Mouse (Mus musculus) retina, postnatal 7 days (tissue): ENCODE measurements at regions not wholly inside any gene's neighbourhood (a gene's known extent, or its start where the extent isn't known, plus 50 kb on each side); places are given as distances from the start of the nearest gene placed in this dataset.
A peak's percentile ranks its signal among the peaks of the same experiment; 100 is the strongest.

Experiments used
- DNase-seq: peaks from one replicate; pipeline ENCODE4 v3.0.0-alpha.2; 2012; ENCODE audit warnings: low read depth, low spot score

- no peak for DNase-seq
Measured at GRCm38 (mm10) chr1:88623040-88623439, 79.0 kb downstream of the Arl4c start.

DNA sequence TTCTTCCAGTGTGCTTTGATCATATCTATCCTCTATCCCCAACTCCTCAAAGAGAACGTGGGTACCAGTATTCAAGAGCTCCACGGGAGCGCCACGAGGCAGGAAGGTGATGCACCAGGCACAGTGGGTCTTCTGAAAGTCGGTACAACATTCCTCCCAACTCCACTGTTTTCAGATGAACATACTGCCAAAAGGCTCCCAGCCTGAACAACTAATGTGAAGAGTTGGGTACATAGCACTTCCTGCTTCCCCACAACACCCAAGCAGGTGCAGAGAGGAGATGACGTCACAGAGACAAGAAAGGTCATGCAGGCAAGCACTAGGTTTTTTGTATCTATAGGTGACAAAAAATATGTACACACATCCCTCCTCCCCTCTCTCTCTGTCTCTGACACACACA lies 79.7 kb downstream of the Arl4c start:
- no peak for DNase-seq

DNA sequence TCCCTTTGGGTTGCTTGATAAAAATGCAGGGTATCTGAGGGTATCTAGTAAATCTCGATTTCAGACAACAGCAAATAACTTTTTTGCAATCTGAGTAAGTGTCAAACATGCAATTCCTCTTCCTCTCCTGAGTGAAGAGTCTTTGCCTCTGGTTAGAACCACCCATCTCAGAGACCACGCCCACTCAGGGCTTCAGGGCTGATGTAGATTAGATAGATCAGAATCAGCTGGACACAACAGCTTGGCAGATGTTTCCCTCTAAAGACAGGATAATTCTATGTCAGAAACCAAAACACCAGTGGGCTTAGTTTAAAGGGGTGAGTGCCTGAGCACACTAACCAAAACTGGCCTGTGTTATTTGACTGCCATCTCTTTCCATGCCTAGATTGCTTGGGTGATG lies 80.8 kb downstream of the Arl4c start:
- no peak for DNase-seq

- DNase-seq = no peak
Measured at GRCm38 (mm10) chr1:88613007-88613406, 89.0 kb downstream of the Arl4c start.

DNA sequence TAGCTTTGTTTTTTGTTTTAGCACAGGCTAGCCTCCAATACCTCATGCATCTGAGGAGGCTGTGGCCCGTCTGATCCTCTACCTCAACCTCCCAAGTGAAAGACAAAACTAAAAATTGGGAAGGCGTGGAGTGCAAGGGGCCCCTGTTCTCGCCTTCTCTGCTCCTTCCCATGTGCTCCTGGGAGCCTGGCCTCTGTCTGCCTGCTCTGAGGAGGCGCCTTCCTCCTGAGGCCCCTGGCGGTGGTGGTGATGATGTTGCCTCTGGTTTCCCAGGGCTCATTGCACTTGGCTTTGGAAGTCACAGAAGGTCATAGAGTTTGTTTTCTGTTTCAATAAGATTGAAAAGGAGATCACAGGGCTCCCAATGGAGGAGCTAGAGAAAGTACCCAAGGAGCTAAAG lies 90.8 kb downstream of the Arl4c start:
- DNase-seq = no peak

GRCm38 (mm10) chr1:88610810-88611209 lies 91.2 kb downstream of the Arl4c start:
- no peak for DNase-seq

- DNase-seq = no peak
Measured at GRCm38 (mm10) chr1:88608826-88609225, 93.2 kb downstream of the Arl4c start.

DNA sequence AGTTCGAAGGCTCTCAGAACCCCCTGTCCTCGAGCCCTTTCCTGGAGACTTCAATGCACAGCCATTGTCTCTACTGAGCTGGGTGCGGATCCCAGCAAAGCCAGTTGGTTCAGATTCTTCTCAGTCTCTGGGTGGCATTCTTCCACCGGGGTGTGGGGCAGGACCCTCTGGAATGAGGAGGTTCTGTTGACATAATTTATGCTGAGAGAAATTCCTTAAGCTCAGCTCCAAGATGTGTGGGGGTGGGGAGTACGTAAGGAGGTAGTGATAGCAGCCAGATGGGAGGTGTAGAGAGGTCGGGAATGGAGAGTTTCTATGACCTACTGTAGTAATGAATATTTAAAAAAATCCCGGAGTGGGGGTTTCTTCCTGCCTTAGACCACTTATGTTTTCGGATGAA lies 93.8 kb downstream of the Arl4c start:
- DNase-seq = no peak

DNA sequence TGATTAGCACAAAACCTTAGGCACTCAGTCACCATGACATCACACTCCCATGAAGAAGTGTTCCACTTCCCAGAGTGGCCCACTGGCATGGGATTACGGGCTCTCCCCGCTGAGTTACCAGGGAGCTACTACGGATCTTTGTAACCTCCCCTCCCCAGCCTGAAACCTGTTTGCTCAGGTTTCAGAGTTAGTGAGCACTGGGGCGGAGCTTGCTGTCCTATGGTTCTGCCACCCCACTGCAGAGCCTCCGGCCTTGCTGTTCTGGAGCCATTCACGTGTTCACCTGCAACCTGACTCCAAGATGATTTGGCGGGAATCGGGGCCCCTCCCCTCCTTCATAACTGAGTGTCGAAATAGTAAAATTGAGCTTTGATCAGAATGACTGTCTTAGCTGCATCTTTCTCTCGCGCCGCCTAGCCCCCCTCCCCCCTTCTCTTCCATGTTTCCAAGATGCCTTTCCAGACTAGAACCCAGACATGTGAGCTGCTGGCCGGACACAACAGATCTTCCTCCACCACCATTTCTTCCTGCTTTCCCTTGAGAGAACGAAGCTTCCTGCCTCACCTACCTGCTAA lies 95.8 kb upstream of the Glrp1 start:
- DNase-seq = no peak

DNA sequence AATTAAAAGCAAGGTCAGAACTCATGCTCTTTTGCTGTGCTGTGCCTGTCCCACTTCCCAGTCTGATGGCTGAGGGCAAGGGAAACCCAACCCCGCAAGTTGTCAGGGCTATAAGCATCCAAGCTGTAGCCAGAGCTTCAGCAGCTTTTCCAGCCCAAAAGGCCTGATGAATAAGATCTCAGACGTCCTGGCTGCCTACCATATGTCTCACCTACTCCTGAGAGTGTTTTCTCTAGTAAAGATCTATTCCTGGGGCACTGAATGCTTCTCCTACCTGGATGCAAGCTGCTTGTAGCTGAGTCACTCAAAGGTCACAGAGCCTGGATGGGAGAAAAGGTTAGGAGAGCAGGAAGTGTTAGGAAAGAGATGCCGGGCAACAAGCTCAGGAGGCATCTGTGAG lies 92.4 kb upstream of the Glrp1 start:
- DNase-seq = no peak

DNA sequence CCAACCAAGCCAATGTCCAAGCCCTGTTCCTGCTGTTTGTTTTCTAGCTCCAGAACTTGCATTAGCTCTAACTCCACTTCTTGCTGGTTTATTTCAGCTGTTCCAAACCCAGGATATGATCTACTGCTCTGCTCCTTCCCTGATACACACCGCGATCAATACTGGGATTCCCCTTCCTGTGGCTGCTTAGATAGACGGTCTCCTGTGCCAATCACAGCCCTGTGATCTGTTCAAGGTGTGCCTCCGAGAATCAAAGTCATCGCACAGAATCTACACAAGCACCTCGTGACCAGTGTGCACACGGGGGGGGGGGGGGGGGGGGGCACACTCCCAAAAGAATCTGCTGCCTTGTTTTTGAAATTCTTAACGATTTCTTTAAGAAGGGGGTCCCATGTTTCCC lies 91.9 kb upstream of the Glrp1 start:
- no peak for DNase-seq

- DNase-seq = no peak
Measured at GRCm38 (mm10) chr1:88600145-88600544, 90.3 kb upstream of the Glrp1 start.

- no peak for DNase-seq
Measured at GRCm38 (mm10) chr1:88594484-88595254, 84.8 kb upstream of the Glrp1 start.

GRCm38 (mm10) chr1:88592036-88592435 lies 82.2 kb upstream of the Glrp1 start:
- no peak for DNase-seq

GRCm38 (mm10) chr1:88590802-88591380 lies 81.0 kb upstream of the Glrp1 start:
- no peak for DNase-seq

DNA sequence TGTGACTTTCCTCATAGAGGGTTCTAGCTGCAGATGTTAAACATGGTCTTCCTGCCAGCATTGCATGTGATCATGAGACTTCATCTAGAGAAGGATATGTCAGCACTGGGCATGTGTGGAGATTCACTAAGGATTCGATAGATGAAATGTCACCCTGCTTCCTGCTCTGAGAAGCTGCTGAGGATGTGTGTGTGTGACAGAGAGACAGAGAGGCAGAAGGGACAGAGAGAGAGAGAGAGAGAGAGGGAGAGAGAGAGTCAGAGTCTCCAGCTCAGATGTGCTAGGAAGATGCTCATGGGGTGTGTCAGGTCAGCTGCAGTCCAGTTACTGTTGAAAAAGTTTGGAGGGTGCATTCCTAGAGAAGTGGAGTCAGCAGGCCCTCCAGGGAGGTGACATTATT lies 78.9 kb upstream of the Glrp1 start:
- DNase-seq = no peak

DNA sequence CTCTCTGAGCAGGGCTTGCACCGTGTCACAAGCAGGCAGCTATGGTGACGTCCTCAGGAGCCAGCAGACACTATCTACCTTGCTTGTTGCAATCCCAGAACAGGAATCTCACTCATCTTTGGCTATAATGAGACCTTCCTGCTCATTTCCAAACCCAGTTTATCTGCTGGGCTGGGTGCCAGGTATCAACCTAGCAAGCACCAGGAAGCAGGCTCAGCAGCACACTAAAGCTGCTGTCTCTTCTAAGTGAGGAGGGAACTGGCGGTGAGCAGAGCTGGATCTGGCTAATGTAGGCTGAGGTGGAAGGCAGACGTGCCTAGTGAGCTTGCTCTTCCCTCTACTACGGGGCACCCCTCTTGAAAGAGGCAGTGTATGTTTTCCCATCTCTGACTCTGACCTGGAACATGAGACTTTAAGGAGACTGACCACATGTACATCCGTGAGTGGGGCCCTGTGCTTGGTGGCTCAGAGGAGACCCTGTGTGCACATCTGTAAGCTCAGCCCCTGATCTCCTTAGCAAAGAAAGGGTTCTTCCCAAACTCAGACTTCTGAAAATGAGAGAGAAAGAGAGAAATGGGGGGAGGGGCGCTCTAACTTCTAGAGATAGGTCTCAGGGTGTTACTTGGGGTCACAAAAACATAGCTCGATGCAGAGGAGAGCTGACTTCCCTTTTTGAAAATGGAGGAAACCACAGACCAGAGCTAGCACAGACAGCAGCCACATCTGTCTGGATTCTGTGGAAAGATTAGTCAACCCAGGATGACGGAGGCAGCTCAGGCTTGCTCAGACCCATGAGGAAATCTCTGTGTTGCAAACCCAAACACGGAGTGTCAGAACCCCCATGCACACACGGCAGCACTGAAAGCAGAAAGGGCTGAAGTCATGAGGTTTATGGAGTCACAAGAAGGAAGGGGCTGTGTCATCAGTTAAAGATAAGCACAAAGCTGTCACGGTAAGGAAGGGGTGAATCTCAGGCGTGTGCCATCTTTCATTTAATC lies 77.3 kb upstream of the Glrp1 start:
- no peak for DNase-seq

GRCm38 (mm10) chr1:88586128-88586527 lies 76.3 kb upstream of the Glrp1 start:
- DNase-seq = no peak

GRCm38 (mm10) chr1:88584515-88585033 lies 74.7 kb upstream of the Glrp1 start:
- DNase-seq = no peak

GRCm38 (mm10) chr1:88578231-88578620 lies 68.4 kb upstream of the Glrp1 start:
- DNase-seq = no peak

DNA sequence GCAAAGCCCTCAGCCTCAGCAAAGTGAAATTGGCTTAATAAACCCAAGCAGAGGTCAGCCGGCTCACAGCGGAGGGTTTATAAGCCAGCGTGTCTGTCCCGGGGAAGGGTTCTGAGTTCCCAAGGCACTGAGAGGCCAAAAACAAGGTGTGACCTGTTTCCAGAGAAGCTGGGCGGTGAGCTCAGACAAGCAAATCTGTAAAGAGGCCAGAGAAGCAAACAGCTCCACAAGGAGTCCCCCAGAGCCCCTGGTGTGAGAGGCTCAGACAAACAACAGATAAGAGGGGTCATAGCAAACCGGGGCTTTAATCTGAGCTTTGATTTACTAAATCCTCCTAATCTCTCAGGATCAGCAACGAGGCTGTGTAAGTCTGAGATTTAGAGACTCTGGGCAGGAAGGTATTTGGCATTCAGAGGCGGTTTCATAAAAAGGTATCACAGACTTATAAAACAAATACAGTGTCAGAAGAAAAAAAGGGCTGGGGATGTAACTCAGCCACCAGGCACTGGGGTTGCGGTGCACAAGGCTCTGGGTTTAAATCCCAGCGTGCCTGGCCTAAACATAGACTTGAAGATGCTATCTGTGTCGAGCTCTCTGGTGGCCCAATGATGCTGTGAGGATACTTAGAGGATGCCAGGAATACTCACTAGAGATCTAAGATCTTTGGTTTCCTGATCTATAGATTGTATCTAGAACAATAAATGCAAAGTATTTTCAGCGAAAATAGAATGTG lies 67.8 kb upstream of the Glrp1 start:
- DNase-seq = peak; percentile 34
